Mouse (Mus musculus) liver (tissue): ENCODE measurements around the gene Fam71e1.
A peak's percentile ranks its signal among the peaks of the same experiment; 100 is the strongest.

Source experiments
- DNase-seq: peaks from one replicate; pipeline ENCODE4 v3.0.0-alpha.2; 2020; ENCODE audit warnings: mixed read lengths

The Fam71e1 gene

DNA sequence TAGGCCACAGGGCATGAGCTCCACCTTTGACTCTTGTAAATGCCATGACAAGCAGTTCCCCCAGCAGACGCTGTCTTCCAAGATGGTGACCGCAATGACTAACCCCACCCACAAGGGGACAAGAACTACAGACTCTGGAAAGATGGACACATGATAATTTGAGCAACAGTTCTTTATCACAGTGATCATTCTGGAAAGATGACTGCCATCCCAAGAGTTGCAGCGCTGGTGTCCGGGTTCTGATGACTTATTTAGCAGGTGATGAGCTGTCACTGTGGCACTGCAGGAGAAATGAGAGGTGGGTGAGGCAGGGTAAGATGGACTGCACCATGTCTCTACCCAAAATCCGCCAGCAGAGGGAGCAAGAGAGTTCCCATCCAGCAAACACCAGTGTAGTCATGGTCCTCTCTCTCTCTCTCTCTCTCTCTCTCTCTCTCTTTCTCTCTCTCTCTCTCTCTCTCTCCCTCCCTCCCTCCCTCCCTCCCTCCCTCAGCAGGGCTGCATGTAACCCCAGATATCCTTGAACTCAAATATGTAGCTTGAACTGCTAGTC is 5.3 kb downstream of the Fam71e1 start:
- DNase-seq, result peak; percentile 80

DNA sequence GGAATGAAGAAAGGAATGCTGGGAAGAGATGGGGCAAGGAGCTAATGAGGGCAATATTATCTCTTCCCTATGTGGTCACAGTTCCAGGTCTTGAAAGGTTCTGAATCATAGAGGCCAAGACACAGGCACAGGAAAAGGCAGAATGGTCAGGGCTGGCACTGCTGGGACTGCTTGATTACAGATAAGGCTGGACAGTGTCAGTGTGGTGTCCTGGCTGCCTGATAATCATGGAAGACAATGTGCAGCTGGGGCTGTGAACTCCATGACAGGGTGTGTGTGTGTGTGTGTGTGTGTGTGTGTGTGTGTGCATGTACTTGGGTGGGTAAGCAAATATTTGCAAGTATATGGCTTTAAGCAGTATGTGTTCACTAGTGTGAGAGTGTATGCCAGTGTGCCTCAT is 11.1 kb downstream of the Fam71e1 start:
- no peak for DNase-seq

GRCm38 (mm10) chr7:44519240-44519913 is 23.0 kb downstream of the Fam71e1 start:
- DNase-seq, result no peak

- no peak for DNase-seq
These were observed 24.6 kb downstream of the Fam71e1 start for GRCm38 (mm10) chr7:44520990-44521389.

DNA sequence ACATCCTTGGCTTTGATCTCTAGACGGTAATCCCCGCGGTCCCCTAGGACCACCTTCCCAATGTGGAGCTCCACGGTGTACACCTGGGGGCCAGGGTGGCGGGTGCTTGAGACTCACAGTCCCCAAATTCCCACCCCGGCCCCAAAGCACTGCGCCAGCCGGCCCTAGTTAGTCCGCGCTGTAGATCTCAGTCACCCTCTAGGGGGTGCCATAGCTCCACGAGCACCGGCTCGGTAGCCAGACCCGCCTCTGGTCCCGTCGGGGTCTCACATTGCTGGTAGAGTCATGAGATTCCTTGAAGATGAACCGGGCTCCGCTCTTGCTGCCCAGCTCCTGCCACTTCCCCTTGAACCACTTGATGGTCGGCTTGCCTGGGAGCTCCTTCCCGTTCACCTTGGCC is 25.3 kb downstream of the Fam71e1 start:
- peak; percentile 50 for DNase-seq

DNA sequence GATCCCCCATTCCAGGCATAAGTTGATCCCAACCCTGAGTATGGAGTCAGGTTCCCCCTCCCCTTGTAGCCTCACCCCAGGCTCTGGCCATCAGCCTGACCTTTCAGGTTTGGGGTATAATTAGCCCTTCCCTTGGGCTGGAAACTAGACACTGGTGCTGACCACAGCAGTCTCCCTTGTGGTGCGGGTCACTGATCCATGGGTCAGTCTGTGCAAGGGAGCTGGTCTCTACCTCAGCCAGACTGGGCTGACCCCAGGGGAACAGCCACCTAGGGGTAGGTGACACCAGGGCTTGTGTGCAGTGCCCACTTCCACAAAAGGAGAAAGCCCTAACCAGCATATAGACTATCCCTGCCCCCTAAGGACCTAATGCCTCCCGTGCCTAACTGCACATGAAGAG is 26.7 kb downstream of the Fam71e1 start:
- no peak for DNase-seq

GRCm38 (mm10) chr7:44524502-44524901 is 28.1 kb downstream of the Fam71e1 start, which contains the start of gene Mybpc2:
Gene Mybpc2 (minus strand): TSS chr7:44524656.
- DNase-seq, result no peak

DNA sequence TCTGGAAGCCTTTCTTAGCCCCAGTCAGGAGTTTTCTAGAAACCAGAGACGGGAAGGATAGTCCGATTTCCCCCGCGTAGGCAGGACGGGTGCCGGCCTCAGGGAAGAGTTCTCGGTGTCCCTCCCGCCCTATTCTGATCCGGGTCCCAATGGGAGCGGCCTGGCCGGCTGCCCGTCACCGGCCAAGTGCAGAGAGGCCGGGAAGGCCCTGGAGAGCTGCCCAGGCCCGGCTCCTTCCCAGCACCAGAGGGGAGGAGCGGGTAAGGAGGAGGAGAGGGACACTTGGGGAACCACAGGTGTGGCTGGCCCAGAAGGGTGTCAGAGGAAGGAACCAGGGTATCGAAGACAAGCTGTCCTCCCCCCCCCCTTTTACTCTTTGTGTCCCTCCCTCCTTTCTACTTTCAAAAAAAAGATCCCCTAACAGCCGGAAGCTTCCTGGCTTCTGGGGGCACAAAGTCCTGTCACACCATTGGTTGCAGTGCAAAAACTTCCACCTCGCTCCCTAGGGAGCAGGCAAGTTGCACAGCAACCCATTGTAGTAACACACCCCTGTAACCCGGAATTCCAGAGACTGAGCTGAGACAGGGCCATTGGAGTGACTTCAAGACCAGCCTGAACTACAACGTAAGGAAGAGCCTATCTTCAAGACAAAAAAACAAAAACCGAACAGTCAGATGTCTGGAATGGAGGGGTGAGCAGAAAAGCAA is 28.9 kb downstream of the Fam71e1 start:
- DNase-seq, result no peak

DNA sequence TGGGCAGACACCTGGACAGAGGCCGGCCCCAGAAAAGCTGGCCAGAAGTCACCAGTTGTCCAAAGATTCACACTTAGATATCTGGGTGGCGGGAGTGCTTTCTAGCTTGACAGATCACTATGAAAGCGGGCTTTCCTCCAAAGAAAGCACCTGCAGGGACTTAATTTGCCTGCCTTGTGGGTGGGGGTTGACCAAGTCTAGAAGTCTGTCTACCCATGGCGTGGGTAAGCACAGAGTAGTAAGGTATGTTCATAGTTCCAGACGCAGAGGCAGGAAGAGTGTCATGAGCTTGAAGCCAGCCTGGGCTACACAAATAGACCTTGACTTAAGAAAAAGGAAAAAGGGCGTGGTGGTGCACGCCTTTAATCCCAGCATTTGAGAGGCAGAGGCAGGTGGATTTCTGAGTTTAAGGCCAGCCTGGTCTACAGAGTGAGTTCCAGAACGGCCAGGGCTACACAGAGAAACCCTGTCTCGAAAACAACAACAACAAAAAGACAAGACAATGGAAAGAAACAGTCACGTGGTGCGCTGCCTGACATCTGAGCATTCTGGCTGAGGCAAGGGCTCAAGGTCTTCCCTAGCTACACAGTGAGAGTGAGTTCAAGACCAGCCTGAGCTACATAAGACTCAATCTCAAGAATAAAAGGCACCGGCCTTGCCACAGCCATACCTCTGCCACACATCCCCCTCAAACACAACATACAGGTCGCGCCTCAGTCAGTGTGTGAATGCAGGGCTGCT is 30.2 kb downstream of the Fam71e1 start:
- no peak for DNase-seq

DNA sequence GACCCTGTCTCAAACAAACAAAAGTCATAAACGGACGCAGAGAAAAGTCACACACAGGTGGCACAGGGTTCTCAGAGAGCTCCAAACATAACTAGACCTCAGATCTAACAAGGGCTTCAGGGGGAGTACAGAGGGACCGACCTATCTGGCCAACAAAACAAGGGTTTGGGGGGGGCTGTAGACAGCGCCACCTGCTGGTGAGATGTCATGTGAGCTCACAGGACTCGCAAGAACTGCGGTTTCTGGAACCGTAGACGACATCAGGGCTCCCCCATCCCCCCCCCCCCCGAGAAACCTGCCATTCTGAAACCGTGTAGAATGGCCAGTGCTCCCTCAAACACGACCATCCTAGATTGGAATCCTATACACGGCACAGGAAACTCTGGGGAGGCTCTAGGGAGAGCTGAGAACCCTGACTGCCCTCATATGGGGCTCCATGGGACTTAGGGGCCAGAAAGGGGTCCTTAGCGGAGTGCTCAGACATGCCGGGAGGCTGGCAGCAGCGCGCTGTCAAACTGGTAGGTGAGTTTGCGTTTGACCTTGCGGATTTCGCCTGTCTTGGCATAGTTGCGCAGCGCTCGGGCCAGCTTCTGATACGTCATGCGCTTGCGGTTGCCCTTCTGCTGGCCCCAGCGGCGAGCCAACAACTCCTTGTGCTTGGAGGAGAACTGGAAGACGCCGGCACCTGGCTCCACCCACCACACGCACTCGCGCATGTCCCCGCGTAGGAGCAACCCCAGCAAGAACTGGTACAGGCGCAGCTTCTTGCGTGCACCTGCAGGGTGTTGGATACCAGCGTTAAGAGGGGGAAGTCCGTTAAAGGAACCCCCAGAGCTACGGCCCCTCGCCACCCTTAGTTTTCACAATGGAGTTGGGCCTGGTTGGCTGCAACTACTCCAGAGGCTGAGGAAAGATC is 31.4 kb downstream of the Fam71e1 start:
- DNase-seq, result peak; percentile 77

GRCm38 (mm10) chr7:44529518-44529917 is 33.1 kb downstream of the Fam71e1 start:
- no peak for DNase-seq

DNA sequence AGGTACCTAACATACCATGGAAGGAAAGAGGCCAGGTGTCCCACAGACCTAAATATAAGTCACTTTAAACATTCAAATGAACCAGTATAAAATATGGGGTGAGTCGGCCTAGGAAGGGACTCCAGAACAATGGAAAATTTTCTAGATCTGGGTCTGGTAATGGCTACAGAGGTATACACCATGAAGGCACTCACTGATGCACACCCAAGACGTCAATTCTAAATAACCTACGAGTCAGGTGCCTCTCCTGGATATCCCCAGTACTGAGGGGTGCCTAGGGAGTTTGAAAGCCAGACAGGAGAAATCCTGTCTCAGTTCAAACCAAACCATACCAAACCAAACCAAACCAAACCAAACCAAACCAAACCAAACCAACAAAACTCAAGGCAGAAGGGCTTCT is 34.1 kb downstream of the Fam71e1 start:
- no peak for DNase-seq

- no peak for DNase-seq
These were observed 34.8 kb downstream of the Fam71e1 start for GRCm38 (mm10) chr7:44531207-44531606.

DNA sequence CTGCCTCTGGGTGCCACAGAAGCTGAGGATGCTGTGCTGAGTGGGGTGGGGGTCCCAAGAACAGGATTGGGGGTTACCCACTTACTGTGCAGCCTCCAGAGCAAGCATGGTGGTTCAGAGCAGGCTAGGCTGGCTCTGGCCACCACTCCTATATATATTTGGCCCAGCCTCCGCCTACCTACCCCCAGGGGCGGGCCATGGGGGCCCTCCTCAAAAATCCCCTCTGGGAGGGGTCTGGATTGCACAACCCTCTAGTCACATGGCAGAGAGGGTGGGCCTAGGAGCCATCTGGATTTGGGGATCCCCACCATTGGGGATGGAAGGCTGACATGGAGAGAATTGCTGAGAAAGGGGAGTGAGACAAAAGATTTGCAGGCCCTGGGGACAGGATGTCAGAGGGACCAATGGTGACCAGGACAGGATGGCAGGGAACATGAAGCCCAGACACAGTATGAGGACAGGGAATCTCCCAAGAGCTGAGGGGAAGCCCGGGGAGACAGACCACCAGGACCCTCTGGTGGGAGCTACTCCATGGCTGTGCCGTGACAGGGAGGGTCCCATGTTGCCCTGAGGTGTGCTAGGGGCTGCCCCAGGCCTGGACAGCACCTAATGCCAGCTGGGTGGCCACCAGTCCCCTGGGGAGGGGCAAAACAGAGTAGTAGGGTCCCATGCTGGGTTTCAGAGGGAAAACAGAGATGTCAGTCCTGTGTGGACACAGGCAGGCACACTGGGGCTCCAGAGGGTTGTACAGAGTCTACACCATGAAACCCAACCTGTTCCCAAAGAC is 35.8 kb downstream of the Fam71e1 start, which contains the start of gene Spib:
Spib (minus strand) TSS at position 126 of the 787 bp plus-strand sequence.
- no peak for DNase-seq

GRCm38 (mm10) chr7:44532918-44533745 is 36.8 kb downstream of the Fam71e1 start:
- DNase-seq, result no peak

GRCm38 (mm10) chr7:44533746-44534045 is 37.3 kb downstream of the Fam71e1 start:
- no peak for DNase-seq

- no peak for DNase-seq
These were observed 37.9 kb downstream of the Fam71e1 start for GRCm38 (mm10) chr7:44534242-44534641.

DNA sequence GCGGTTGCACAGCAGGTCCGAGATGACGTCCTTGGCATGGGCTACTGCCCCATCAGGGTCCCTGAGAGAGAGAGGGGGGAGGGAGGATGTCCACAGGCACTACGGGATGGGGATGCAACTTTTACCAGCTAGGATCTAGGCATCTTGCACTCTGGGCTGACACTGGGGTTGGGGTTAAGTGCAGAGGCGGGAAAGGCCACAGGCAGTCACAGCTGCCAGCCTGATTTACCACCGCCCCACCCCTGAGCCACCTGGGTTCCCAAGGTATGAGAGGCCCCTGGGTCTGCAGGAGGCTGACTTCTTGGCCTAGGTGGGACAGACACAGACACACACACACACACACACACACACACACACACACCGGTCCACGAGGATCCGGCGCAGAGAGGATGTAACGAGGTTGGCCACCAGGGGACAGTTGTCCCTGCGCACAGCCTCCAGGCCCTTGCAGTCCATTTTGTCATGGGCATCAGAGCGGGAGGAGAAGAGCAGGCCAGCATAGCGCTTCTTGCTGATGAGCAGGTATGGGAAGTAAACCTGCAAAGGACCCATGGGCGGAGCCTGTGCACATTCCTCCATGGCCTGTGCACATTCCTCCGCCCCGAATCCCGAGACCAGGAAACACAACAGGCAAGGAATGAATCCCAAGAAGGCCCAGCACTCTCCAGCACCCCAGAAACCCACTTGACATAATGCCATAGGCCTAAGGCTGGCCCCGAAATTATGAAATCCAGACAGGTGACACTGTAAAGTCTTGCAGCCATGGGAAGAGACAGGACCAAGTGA is 38.5 kb downstream of the Fam71e1 start:
- DNase-seq, result no peak

DNA sequence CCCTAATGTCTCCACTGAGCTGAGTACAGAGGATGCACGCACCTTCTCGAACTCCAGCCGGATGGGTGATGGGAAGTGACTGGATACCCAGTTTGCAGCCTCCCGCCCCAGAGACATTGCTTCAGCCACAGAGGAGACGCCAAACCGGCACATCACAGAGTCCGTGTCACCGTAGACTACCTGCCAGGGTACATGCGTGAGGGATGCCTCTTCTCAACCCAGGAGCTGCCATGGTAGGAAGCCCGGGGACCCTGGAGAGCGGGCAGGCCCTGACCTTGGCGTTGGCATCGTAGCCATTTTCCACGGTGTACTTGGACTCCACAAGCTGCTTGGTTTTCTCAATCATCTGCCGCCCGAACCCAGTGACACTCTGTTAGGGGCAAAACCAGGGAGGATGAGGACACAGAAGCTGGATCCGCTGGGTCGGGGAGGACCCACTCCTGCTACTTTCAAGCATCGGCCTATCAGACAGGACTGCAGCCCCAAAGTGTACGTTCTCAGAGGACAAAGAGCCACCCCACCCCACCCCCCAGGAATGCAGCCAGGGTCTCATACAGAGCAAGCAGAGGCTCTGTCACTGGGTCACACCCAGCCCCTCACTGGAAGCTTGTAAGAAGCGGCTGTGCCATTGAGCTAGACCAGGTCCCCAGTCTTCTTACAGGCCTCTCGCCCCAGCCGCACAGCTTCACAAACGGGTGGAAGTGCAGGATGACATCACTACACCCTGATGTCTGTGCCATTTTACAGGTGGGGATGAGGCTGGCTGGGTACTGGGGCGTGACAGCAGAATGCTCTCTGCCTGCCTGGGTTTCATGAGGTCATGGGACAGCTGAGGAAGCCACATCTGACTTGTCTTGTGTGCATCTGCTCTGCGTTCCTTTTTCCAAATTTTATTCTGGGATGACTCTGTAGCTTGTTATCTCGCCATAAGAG is 39.5 kb downstream of the Fam71e1 start:
- DNase-seq, result no peak
